Mouse (Mus musculus) layer of hippocampus, adult 9-11 months (tissue): ENCODE results near the gene Upp1.
"Not testable (repeated sequence)": the region's sequence is repeated elsewhere in the genome, so short reads cannot be mapped to it uniquely, and the experiment has no call there.

Experiments used
- DNase-seq: peaks from one replicate; pipeline ENCODE4 v3.0.0; 2022

Gene Upp1

GRCm38 (mm10) chr11:9118050-9118420 is at the start of gene Upp1:
Gene Upp1 (plus strand): TSS chr11:9118103.
- no peak for DNase-seq

- DNase-seq, result no peak
These were observed 41.5 kb upstream of the Upp1 start for GRCm38 (mm10) chr11:9076444-9076843.

- DNase-seq, result no peak
These were observed 4.7 kb upstream of the Upp1 start for GRCm38 (mm10) chr11:9113189-9113588.

- no peak for DNase-seq
These were observed 2.4 kb upstream of the Upp1 start for GRCm38 (mm10) chr11:9115367-9116120.

- DNase-seq, result no peak
These were observed 1.8 kb upstream of the Upp1 start for GRCm38 (mm10) chr11:9116121-9116520.

- DNase-seq, result no peak
These were observed 987 bp upstream of the Upp1 start for GRCm38 (mm10) chr11:9116916-9117315.

GRCm38 (mm10) chr11:9117358-9118049 is 399 bp upstream of the Upp1 start:
- DNase-seq, result no peak

- no peak for DNase-seq
These were observed 668 bp downstream of the Upp1 start for GRCm38 (mm10) chr11:9118421-9119121.

- DNase-seq, result no peak
These were observed 1.5 kb downstream of the Upp1 start for GRCm38 (mm10) chr11:9119231-9120020.

- DNase-seq, result no peak
These were observed 4.4 kb downstream of the Upp1 start for GRCm38 (mm10) chr11:9122315-9122714.

GRCm38 (mm10) chr11:9126373-9127107 is 8.6 kb downstream of the Upp1 start:
- DNase-seq, result no peak

- peak; percentile 72 for DNase-seq
These were observed 10.2 kb downstream of the Upp1 start for GRCm38 (mm10) chr11:9128110-9128509.

GRCm38 (mm10) chr11:9129528-9129927 is 11.6 kb downstream of the Upp1 start:
- DNase-seq, result no peak

- no peak for DNase-seq
These were observed 13.8 kb downstream of the Upp1 start for GRCm38 (mm10) chr11:9131688-9132087.

GRCm38 (mm10) chr11:9135589-9136246 is 17.8 kb downstream of the Upp1 start:
- no peak for DNase-seq

- DNase-seq, result peak; percentile 78
These were observed 18.6 kb downstream of the Upp1 start for GRCm38 (mm10) chr11:9136471-9136870.

- no peak for DNase-seq
These were observed 27.2 kb downstream of the Upp1 start for GRCm38 (mm10) chr11:9145113-9145512.

- no peak for DNase-seq
These were observed 28.2 kb downstream of the Upp1 start for GRCm38 (mm10) chr11:9146115-9146514.

- no peak for DNase-seq
These were observed 28.8 kb downstream of the Upp1 start for GRCm38 (mm10) chr11:9146683-9147082.

GRCm38 (mm10) chr11:9148206-9148605 is 30.3 kb downstream of the Upp1 start:
- DNase-seq, result no peak

- DNase-seq, result not testable (repeated sequence)
These were observed 32.5 kb downstream of the Upp1 start for GRCm38 (mm10) chr11:9150403-9150802.

- no peak for DNase-seq
These were observed 42.0 kb downstream of the Upp1 start for GRCm38 (mm10) chr11:9159953-9160352.
